Mouse (Mus musculus) ovary, postnatal 36 days (tissue): ENCODE results near the gene Ndufa8.

ENCODE experiments used
- DNase-seq: peaks from one replicate; pipeline ENCODE4 v3.0.0; 2022; ENCODE audit warnings: low spot score, mixed read lengths

The Ndufa8 gene

GRCm38 (mm10) chr2:36048748-36049566 is at the start of gene Ndufa8, which contains the start of gene Morn5:
Gene Ndufa8, minus strand, starts transcription at chr2:36049406.
Gene Morn5, plus strand, starts transcription at chr2:36049458.
- peak; percentile 99 for DNase-seq

GRCm38 (mm10) chr2:36098021-36098420 is 48.8 kb upstream of the Ndufa8 start:
- no peak for DNase-seq

- no peak for DNase-seq
Measured at GRCm38 (mm10) chr2:36097129-36097815, 48.1 kb upstream of the Ndufa8 start.

GRCm38 (mm10) chr2:36093914-36094475 is 44.8 kb upstream of the Ndufa8 start:
- no peak for DNase-seq

- no peak for DNase-seq
Measured at GRCm38 (mm10) chr2:36093301-36093700, 44.1 kb upstream of the Ndufa8 start.

GRCm38 (mm10) chr2:36092748-36093147 is 43.5 kb upstream of the Ndufa8 start:
- DNase-seq, result no peak

GRCm38 (mm10) chr2:36090853-36091741 is 41.9 kb upstream of the Ndufa8 start:
- peak; percentile 61 for DNase-seq

GRCm38 (mm10) chr2:36089190-36089589 is 40.0 kb upstream of the Ndufa8 start:
- DNase-seq, result no peak

- no peak for DNase-seq
Measured at GRCm38 (mm10) chr2:36085041-36085440, 35.8 kb upstream of the Ndufa8 start.

- DNase-seq, result no peak
Measured at GRCm38 (mm10) chr2:36082802-36083580, 33.8 kb upstream of the Ndufa8 start.

- DNase-seq, result no peak
Measured at GRCm38 (mm10) chr2:36081446-36081845, 32.2 kb upstream of the Ndufa8 start.

GRCm38 (mm10) chr2:36077160-36077761 is 28.1 kb upstream of the Ndufa8 start:
- DNase-seq, result no peak

- no peak for DNase-seq
Measured at GRCm38 (mm10) chr2:36075210-36075609, 26.0 kb upstream of the Ndufa8 start.

GRCm38 (mm10) chr2:36073781-36074180 is 24.6 kb upstream of the Ndufa8 start:
- DNase-seq, result no peak

- DNase-seq, result no peak
Measured at GRCm38 (mm10) chr2:36071660-36072305, 22.6 kb upstream of the Ndufa8 start.

- DNase-seq, result no peak
Measured at GRCm38 (mm10) chr2:36067132-36067531, 17.9 kb upstream of the Ndufa8 start.

- no peak for DNase-seq
Measured at GRCm38 (mm10) chr2:36061409-36061808, 12.2 kb upstream of the Ndufa8 start.

GRCm38 (mm10) chr2:36056248-36056647 is 7.0 kb upstream of the Ndufa8 start:
- DNase-seq, result no peak

GRCm38 (mm10) chr2:36053249-36053648 is 4.0 kb upstream of the Ndufa8 start:
- DNase-seq, result no peak

GRCm38 (mm10) chr2:36049567-36049954 is 355 bp upstream of the Ndufa8 start:
- no peak for DNase-seq
